Mouse (Mus musculus) telencephalon, adult 2 months (tissue): ENCODE measurements around the gene Mepce.
"Not testable (repeated sequence)": the region's sequence is repeated elsewhere in the genome, so short reads cannot be mapped to it uniquely, and the experiment has no call there.

Experiments used
- DNase-seq: peaks from one replicate; pipeline ENCODE4 v3.0.0-alpha.2; 2011; ENCODE audit warnings: low read depth, low spot score

Gene Mepce

GRCm38 (mm10) chr5:137758921-137759534 is 28.4 kb downstream of the Mepce start:
- DNase-seq: no peak

- DNase-seq: no peak
Observed at GRCm38 (mm10) chr5:137757887-137758286, 29.6 kb downstream of the Mepce start.

GRCm38 (mm10) chr5:137756882-137757661 is 30.4 kb downstream of the Mepce start:
- DNase-seq: no peak

DNA sequence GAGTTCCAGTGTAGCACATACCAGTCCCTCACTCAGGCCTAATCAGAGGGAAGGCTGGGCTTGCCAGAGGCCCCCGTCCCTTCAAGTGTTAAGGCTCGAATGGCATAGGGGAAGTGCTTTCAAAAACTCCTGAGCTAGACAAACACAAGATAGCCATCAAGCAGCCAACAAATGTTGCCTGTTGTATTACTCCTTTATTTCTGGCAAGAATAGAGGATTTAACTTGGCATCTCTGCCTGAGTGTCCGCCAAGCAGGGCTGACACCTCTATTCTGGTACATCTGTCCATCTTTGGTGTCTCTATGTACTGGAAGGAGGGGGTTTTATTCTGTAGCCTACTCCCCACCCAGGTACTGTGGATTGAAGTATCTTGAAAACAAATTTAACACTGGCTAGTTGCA is 31.3 kb downstream of the Mepce start:
- no peak for DNase-seq

- DNase-seq: no peak
Observed at GRCm38 (mm10) chr5:137755425-137755824, 32.0 kb downstream of the Mepce start.

GRCm38 (mm10) chr5:137753111-137753832 is 34.2 kb downstream of the Mepce start:
- no peak for DNase-seq

DNA sequence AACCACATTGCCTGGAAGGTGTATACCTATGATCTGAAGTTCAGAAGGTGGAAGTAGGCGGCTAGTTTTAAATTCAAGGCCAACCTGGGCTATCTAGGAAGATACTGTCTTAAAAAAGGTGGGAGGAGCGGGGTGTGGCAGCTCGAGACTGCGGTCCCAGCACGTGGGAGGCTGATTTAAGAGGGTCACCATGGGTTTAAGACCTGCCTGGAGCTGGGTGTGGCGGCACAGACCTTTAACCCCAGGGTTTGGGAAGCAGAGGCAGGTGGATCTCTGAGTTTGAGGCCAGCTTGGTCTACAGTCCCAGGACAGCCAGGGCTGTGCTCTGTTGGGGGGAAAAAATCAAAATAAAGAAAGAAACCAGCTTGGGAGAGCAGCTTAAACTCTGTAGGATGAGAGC is 35.5 kb downstream of the Mepce start:
- no peak for DNase-seq

GRCm38 (mm10) chr5:137751221-137751887 is 36.1 kb downstream of the Mepce start:
- DNase-seq: no peak

DNA sequence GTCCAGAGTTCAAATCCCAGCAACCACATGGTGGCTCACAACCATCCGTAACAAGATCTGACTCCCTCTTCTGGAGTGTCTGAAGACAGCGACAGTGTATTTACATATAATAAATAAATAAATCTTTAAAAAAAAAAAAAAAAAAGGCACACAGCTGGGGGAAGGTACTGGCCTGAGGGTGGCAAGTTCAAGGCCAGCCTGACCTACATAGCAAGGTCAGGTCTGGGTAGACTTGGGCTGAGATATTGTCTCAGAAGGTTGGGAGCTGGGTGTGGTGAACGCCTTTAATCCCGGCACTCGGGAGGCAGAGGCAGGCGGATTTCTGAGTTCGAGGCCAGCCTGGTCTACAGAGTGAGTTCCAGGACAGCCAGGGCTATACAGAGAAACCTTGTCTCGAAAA is 37.2 kb downstream of the Mepce start:
- not testable (repeated sequence) for DNase-seq

DNA sequence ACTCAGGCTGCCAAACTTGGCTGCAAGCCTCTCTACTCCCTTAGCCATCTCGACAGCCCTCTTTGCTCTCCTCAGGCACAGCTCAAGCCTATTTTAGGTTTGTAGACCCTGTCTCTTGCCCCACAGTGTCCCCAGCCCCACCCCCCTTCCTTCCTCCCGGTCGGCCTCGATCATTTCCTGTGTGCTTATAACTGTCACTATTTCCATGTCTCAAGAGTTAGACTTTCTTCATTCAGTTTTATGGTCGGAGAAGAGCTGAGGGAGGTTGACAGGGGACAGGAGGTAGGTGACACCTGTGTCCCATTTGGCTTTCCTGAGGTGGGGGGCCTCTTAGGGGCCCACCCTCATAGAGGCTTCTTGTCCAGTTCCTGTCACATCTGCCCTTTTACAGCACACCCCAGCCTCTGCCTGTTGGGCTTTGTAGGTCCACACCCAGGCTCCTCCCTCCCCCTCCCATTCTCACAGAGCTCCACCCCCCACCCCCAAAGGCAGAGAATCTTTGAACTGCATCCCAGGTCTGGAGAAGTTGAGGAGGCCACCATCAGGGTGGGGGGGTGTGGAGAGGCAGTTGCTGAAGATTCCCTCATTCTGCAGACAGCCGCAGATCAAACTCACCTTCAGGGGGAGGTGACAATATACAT is 38.1 kb downstream of the Mepce start:
- DNase-seq: no peak

GRCm38 (mm10) chr5:137748130-137748770 is 39.2 kb downstream of the Mepce start:
- no peak for DNase-seq

DNA sequence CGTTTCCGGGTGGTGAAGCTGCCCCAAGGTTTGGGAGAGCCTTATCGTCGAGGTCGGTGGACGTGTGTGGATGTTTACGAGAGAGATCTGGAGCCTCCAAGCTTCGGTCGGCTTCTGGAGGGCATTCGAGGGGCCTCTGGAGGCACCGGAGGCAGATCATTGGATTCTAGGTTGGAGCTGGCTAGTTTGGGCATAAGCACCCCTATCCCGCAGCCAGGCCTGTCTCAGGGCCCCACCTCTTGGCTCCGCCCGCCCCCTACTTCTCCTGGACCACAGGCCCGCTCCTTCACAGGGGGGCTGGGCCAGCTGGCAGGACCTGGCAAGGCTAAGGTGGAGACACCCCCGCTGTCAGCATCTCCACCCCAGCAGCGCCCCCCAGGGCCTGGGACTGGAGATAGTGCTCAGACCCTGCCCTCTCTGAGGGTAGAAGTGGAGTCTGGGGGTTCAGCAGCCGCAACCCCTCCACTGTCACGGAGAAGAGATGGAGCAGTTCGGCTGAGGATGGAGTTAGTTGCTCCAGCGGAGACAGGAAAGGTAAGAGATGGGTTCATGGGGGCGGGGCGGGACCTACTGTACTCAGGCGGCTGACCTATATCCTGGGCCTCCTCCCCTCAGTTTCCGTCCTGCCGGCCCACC is 40.0 kb downstream of the Mepce start:
- DNase-seq: no peak

GRCm38 (mm10) chr5:137746851-137747325 is 40.6 kb downstream of the Mepce start:
- no peak for DNase-seq

DNA sequence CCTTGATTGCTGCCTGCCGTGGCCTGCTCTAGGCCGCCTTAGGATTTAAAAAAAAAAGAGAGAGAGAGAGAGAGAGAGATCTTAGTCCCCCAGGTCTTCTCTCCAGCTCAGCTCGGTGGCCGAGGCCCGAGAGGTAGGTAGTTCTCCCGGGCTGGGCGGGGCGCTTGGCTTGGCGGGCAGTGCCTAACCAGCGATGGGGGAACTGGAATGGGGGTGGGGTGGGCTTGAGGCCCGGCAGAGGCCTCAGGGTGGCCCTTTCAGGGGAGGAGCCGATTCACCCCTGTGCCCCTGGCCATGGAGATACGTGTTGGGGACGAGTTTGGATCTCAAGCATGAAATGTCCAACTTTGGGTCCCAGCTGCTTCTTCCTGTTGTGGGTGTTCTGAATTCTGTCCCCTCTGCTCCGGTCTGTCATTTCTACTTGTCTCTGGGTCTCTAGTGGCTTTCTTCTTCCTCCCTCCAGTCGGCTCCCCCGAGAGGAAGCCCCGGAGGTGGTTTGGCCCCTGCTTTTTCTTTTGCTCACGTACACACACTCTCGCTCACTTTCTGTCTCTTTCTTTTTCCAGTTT is 41.1 kb downstream of the Mepce start:
- DNase-seq: no peak

- peak; percentile 84 for DNase-seq
Observed at GRCm38 (mm10) chr5:137745214-137746171, 42.0 kb downstream of the Mepce start, which contains the start of gene Tsc22d4. Gene Tsc22d4, plus strand, starts transcription at chr5:137745730.

GRCm38 (mm10) chr5:137744197-137744596 is 43.3 kb downstream of the Mepce start:
- DNase-seq: no peak

DNA sequence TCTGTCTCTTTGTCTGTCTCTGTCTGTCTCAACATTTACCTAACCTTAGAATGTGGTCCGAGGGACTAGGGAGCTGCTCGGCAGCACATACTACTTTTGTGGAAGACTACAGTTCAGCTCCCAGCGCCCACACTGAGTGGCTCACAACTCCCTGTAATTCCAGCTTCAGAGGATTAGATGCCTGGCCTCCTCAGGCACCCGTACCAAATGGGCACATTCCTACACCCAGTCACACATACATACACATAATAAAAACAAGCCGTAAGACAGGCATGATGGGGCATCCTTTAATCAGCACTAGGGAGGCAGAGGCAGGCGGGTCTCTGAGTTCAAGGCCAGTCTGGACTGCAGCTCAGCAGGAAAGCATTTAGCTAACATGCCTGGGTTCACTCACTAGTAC is 44.6 kb downstream of the Mepce start:
- DNase-seq: no peak

DNA sequence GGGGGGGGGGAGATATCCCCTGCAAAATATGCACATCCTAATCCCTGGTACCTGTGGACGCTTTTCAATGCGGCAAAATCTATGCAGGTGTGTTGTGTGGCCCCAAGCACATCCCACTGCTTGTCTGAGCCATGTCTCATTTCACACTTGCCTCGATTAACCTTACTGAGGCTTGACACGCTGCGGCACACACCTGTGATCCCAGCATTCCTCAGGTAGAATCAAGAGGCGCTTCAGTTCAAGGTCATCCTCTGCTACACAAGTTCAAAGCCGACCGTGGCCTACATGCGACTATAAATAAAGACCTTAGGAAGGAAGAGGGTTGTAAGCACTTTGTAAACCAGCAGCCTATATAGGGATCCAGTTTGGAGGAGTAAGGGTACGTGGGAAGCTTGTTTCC is 45.4 kb downstream of the Mepce start:
- DNase-seq: no peak
